Mouse (Mus musculus) CD4-positive, CD25-positive, alpha-beta regulatory T cell, adult 2 months (primary cell): ENCODE measurements around the gene Xkr7.

Experiments
- DNase-seq: peaks from one replicate; pipeline ENCODE4 v3.0.0-alpha.2; 2012; ENCODE audit warnings: low read depth, low spot score

Gene Xkr7

DNA sequence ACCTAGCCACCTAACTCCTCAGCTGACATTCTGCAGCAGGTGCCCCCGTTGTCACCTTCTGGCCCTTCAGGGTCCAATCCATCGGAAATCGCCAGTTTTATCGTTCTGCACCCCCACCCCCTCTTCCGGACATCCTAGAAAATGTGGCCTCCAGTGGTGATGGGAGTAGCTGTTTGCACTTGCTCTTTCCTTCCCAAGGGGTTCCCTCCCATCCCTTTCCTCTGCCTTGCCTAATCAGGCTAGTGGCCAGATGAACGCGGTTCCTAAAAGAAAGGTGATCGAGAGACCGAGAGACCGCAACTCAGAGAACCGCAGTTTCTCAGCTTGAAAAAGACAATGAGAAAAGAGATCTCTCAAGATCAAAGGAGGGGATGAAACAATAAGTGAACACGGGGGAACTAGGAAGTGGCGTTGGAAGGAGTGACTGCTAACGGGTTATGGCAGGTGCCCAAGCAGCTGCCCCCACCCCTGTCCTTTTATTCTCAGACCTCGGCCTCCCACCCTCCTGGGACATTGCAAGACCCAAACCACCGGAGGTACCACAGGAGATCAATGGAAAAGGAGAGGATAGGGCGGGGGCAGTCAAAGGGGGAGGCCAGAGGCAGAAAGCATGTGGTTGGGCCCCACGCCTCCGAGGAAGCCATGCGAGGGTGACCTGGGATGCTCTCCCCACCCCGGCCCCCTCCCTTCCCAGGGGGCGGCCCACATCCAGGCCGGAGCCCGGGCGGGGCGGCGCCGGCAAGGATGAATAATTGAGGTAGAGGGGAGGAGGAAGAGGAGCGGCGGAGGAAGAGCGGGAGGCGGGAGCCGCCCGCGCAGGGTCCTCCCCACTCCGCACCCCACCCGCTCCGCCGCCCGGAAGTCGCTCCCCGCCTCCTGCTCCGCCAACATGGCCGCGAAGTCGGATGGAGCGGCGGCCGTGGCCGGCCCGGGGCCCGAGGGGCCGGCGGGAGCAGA is at the start of gene Xkr7:
Gene Xkr7, plus strand, starts transcription at position 727 of the 957 bp plus-strand sequence.
- DNase-seq = no peak

DNA sequence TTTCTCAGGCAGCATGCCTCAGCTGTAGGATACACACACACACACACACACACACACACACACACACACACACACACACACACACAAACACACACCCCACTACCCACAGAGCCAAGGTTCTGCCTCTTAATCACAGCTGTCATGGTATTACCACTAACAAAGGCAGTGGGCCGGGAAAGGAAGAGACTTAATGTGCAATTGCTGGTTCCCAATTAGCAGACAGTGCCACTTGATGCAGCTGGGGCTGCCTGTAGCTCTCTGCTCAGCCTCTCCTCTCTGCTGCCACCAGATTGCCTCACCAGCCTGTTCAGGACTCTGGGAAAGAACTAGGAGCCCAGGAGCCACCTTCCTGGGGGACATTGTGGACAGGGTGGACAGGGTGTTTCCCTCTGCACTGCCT is 46.1 kb upstream of the Xkr7 start:
- DNase-seq = no peak

DNA sequence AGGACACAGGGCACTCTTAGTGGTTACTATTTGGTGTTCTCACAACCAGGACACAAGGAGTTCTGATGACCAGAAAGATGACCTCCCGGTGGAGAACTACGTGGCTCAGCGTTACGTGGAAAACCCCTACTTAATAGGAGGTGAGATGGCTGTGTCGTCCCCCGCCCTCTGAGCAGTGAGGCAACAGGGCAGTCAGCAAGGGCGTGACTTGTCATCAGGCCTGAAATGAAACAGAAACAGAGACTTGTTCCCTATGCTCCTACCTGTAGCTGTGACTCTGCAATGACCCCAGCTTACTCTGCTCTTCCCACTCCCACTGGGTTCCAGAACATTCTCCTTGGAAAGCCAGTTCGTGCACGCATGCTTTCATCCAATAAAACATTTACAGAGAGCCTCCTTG is 40.1 kb upstream of the Xkr7 start:
- DNase-seq = no peak

DNA sequence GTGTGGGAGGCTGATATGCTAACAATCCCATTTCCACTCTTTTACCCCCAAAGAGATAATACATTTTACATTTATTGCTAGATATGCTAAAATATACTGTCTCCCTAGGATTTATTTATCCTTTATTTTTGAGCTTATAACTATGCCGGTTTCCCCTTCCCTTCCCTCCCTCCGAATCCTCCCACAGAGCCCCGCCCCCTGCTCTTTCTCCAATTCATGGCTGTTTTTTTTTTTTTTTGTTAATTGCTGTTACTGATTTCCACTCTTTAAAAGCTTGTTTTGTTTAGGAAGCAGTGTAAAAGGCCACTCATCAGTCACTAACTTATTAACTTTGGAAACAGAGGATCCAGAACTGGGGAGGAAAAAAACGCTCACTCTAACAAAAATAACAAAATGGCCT is 34.6 kb upstream of the Xkr7 start:
- DNase-seq = no peak

DNA sequence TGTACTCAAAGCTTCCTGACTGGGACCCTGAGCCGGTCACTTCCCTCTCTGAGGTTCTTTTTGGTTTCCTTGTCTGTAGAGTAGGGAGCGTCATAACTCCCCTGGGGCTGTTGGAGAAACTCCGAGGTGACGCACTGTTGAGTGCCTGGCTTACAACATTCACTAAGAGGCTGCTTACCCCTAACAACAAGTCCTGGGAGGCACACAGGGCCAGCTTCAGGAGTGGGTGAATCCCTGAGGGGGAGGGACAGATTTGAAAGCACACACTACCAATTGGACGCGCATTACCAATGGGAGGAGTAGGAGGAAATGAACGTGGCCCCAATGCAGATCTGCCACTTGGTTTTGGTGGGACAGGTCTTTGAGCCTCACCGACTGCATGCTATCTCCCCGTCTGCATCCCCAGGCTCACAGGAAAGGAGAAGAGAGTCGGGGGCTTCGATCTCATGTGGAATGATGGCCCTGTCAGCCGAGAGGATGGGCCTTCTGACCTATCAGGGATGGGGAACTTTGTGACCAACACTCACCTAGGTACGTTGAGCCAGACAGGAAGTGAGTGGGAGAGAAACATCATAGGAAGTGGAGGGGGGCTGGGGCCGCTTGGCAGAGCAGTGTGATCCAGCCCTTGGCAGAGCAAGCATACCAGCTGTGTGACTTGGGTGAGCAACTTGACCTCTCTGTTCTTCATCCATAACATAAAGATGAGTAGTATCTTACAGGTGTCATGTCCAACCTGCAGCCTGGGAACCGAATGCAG is 29.0 kb upstream of the Xkr7 start:
- DNase-seq = peak; percentile 57

DNA sequence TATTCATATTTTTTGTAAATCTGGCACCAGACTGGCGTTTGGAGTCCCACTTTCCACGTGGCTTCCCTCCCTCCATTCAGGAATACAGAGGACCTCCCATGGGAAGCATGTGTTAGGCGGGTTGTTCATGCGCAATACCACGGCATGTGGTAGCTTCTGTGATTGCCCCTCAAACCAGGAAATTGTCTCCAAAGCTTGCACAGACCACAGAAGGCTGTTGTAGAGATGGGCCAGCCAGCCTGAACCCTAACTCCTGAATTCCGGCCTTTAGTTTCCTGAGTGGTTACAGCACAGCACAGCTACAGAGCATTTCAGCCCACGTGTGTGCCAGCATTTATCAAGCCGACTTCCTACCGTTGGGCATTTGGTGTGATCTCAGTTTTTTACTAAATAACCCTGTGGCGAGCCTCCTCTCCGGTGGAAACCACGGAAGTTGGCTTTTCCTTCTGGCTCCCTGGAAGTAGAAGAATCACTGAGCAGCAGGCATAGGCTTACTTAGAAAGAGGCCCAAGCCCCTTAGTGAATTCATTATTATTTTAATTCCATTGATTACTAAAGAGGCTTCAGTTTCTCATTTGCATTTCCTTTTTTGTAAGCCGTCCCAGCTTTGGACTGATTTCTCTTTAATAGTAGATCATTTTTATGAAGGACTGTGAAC is 27.8 kb upstream of the Xkr7 start:
- DNase-seq = no peak

DNA sequence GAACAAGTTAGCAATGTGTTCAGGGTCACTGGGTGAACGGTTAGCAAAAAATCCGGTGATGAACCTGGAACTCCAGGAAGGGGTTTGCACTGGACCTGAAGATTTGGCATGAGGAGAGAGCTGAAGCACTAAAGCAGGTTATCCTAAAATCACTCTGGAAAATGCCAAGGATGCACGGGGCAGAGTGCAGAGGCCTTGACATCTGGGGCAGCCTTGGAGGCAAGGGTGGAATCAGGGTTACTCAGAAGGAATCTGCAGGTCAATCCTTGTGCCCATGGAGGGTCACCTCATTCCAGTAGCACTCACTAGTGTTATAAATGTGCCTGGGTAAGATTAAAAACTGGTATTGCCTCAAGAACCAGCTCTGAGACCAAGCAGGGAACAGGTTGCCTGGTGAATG is 25.7 kb upstream of the Xkr7 start:
- DNase-seq = no peak

DNA sequence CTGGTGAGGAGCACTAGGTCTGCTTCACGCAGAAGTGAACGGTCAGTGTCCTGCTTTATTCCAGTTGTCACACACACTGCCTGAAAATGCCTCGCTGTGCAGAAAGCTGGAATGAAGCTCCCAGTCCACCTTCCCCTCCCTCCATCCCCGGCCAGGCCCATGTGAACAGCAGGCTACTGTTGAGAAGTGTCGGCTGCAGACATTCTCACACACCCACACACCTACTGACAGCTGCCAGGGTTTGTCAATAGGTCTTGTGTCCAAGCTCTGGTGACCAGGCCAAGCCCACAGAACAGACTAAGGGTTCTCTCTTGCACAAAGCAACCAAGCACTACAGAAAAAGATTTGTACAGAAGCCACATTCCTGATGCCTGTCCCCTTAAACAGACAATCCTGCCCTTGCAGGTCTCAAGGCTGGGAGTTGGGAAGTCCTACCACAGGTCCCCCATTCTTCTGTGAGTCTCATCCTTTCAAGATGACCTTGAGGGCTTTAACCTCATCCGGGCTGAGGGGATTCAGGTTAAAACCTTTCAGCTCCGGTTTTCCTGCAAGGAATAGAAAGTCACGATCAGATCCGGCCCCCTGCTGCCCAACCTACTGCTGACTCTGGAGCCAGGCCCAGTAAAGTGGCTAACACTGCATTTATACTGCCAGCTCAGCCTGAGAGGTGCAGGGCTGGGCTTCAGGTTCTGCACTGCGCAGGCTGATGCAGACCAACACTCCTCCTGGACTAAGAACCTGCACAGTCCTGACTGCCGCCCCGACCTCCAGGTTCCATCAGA is 22.3 kb upstream of the Xkr7 start:
- DNase-seq = no peak

DNA sequence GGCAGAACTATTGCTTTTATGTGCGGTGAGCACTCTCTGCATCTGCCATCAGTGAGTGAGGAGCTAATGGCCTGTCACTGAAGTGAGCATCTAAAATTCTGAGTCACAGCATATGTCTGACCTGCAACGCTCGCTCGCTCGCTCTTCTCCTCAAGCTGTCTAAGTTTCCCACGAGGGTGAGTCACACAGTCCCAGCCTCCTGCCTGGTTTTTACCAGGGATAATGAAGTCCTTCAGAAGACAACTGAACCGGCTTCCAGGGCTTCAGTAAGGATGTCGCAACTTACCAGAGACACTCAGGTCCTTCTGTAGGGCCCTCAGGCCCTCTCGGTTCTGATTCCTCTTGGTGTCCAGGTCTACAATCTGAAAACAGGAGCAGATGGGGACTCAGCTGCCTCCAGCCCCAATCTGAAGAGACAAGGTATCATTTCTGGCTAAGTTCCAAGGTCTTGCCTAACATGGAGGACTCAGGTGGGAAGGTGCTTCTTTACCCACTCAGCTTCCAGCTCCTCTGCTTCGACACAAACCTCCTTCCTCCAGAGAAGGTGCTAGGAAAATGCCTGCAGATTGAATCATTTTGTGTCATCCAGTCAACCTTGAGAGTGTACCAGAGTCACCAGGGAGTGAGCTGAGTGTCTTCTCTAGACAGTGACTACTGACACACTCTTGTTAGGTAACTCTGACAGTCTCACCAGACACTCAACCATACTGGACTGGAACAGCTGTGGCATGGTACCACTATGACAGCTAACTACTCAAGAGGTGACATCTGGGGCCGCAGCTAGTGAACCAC is 17.7 kb upstream of the Xkr7 start:
- no peak for DNase-seq

DNA sequence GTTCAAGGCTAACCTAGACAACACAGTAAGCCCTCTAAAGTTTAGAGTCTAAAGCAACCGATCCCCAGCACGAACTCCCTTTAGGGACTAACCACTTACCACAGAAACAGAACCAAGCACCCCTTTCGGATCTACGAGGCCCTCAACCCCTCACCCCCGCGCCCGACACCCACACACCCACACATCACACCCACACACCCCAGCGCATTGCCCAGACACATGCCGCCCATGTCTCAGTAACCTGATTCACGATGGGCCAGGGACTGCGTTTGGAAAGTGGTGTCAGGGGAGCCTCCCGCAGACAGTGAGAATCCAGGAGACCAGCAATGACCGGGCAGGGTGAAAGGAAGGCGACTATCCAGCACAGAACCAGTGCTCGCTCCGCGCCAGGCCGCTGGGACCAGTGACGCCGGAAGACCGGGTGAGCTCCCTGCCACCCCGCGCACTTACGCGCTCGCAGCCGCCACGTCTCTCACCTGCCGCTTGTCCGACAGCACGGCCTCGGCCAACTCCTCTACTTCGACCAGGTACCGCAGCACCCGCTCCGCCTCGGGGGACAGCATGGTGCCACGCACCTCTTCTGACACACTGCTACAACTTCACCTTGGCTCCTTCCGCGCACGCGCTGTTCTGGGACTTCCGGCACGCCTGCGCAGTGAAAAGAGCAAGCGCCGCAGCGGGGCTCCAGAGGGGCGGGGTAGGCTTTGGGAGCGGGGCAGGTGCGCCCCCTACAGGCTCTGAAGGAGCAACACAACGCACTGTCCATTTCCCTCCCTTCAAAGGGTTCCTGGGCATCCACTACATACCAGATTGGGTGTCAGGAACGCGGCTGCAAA is 16.7 kb upstream of the Xkr7 start, which contains the start of gene Pdrg1:
Gene Pdrg1, minus strand, starts transcription at position 670 of the 836 bp plus-strand sequence.
- peak; percentile 98 for DNase-seq

DNA sequence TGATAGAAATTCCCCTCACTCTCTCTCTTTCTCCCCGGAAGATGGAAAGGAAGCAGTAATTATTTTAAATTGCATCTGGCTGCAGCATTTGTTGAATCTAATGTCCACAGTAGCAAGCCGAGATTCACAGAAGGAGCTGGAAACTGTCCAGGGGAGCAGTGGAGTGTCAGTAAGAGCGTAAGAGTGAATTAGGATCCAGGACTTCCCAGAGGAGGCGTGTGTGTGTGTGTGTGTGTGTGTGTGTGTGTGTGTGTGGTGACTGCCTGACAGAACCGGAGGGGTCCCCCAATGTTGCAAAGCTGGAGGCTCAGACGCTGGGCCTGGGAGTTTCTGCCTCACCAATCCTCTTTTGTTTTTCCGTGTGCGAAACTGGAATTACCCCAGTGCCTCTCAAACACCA is 15.8 kb upstream of the Xkr7 start:
- no peak for DNase-seq

DNA sequence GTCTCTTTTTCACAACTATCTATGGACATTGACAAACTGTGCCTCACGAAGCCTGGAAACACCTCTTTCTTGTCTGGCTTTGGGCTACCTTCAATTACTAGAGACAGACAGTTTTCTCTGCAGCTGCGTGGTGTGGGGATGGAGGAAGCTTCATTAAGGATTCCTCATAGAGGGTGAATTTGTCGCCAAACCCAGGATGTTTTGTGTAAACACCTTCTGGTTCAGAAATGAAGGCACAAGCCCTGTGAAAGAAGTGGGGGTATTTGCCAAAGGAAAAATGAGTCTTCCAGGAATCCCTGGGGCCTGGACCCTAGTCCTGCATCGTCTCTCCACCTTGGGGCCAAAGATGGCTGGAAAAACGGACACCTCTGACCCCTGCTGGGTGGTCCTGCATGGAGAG is 14.9 kb upstream of the Xkr7 start:
- no peak for DNase-seq

DNA sequence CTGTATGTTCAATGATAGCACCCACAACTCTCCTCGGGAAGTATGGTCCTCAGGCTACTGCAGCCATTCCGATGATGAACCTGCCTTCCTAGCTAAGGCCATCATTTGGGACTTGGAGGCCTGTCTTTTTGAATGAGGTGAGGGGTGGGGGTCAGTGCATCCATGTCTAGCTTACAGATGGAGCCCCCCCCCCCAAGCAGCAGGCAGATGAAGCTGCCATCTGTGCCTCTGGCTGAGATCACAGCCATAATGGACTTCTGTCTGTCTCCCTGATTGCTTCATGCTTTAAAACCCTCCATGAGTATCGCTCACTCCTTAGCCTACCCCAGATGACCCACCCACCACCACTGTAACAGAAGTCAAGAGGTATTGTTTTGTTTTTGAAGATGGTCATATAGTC is 12.3 kb upstream of the Xkr7 start:
- no peak for DNase-seq

DNA sequence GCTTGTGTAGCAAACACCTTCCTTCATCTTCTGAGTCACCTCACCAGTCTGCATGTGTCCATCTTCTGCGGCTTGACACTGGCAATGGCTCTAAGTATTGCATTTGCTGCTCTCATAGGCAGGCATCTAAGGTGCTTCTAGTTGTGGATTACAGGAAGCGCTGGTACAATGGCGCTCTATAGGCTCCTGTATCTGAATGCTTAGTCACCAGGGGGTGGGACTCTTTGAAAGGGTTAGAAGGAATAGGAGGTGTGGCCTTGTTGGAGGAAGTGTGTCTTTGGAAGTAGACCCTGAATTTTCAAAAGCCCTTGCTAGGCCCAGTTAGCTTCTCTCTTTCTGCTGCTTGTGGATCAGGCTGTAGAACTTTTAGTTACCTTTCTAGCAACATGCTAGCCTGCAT is 10.5 kb upstream of the Xkr7 start:
- no peak for DNase-seq

DNA sequence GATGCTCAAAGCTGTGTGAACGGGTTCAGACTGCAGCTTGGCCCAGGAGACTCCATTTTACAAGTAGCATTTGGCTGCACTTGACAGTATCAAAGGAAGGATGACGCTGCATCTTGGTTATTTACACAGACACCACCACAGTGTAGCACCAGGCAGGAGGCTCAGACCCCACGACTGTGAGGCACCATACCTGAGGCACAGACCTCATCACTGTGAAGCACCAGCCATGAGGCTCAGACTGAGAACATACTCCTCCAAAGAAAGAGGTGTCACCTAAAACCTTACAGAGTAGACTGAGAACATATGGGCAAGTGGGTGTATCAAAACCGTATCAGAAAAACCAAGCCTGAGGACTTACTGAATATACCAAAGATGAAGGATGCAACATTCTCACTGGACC is 8.8 kb upstream of the Xkr7 start:
- no peak for DNase-seq

DNA sequence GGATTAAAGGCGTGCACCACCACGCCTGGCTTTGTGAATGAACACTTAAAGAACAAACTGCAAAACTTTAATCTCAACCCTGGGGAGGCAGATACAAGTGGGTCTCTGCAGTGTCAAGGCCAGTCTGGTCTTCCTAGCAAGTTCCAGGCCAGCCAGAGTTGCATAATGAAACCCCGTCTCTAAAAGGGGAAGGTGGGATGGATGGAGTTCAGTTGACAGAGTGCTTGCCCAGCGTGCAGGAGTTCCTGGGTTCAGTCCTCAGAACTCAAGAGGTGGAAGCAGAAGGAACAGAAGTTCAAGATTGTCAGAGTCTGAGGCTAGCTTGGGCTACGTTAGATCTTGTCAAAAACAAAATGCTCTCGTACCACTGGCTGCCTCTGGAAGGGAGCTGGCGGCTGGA is 5.6 kb upstream of the Xkr7 start:
- DNase-seq = no peak

DNA sequence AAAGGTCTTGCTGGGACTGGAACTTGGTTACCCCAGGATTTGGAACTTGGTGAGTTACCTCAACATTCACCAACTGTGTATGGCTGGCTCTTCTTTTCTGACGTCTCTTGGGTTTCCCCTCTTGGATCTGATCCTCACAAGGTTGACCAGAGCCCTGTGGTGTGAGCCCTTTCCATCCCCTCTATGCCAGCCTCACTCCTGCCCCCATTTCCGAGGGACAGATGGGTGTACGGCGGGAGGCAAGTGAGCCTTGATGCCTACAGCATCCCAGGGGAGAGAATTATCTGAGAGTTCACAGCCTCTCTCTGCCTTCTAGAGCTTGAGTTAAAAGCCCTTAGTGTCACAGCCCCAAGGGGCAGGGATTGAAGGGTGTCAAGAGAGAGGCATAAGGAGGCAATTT is 4.2 kb upstream of the Xkr7 start:
- DNase-seq = no peak

DNA sequence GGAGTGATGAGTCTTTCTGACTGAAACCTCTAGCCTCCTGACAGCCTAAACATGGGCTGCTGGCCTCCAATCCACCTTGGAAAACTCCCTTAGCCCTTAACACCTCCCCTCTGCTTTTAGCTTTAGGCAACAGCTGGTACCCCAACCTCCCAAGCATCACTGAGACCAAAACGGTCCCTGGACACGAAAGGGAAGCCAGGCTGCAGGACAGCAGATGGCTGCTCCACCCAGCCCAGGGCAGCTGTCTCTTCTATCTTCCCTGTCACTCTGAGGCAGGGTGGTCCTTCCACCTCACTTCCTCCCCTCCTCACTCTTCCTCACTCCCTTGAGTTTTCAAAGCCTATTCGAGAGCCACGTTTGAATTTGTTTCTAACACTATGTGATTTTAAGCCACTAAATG is 1.2 kb upstream of the Xkr7 start:
- DNase-seq = no peak

DNA sequence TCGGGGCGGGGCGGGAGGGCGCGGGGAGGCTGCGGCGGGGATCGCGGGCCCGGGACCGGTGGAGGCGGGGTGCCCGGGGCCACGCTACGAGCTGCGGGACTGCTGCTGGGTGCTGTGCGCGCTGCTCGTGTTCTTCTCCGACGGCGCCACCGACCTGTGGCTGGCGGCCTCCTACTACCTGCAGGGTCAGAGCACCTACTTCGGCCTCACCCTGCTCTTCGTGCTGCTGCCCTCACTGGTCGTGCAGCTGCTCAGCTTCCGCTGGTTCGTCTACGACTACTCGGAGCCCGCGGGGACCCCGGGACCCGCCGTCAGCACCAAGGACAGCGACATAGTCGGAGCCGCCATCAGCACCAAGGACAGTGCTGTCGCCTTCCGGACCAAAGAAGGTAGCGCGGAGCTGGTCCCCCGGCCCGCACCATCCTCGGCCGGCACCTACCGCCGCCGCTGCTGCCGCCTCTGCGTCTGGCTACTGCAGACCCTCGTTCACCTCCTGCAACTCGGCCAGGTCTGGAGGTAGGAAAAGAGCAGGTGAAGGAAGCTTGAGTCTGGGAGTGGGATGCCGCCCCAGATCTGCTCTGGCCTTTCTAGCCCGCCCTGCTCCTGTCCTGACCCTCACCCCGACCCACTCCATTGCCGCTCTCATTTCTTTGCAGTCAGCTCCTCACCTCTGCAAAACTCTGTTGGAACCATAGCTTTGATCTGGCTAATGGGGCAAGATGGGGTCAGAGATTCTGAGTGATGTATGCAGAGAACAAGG is 611 bp downstream of the Xkr7 start:
- peak; percentile 77 for DNase-seq
